Mouse (Mus musculus): ENCODE measurements around the gene Atp6v0a4.

Gene Atp6v0a4

GRCm38 (mm10) chr6:38123471-38124206 is 747 bp downstream of the Atp6v0a4 start:
- DNase-seq: no peak

GRCm38 (mm10) chr6:38122791-38123190 is 1.6 kb downstream of the Atp6v0a4 start:
- DNase-seq: peak; percentile 39 to 63

GRCm38 (mm10) chr6:38121843-38122242 is 2.5 kb downstream of the Atp6v0a4 start:
- no peak for DNase-seq

- peak; percentile 72 to 89 for DNase-seq
Observed at GRCm38 (mm10) chr6:38120681-38121371, 3.6 kb downstream of the Atp6v0a4 start.

- no peak for DNase-seq
Observed at GRCm38 (mm10) chr6:38118341-38118740, 6.0 kb downstream of the Atp6v0a4 start.

- DNase-seq: no peak
Observed at GRCm38 (mm10) chr6:38116107-38116770, 8.1 kb downstream of the Atp6v0a4 start.

DNA sequence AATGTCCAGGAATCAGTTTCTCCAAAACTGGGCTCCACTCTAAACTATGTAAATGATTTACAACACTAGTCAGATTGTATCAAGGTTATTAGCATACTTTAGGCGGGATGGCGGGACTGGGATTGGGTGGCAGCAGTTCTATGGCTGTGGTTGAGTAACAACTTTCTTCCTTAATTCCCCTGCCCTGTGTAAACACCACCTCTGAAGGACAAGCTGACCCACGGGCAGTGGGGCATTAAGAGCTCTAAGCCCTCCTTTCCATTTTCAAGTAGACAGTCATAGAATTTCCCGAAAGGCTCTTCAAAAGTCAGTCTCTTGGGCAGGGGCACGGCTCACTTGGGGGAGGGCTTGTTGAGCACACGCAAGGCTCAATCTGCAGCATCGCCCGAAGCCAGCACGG is 13.5 kb downstream of the Atp6v0a4 start:
- no peak for DNase-seq

- no peak for DNase-seq
Observed at GRCm38 (mm10) chr6:38109871-38110270, 14.5 kb downstream of the Atp6v0a4 start.

- peak in 1 of 2 experiments; percentile 56 for DNase-seq
Observed at GRCm38 (mm10) chr6:38109160-38109795, 15.1 kb downstream of the Atp6v0a4 start, which contains the start of gene Tmem213. Tmem213 (plus strand) TSS chr6:38109255.

DNA sequence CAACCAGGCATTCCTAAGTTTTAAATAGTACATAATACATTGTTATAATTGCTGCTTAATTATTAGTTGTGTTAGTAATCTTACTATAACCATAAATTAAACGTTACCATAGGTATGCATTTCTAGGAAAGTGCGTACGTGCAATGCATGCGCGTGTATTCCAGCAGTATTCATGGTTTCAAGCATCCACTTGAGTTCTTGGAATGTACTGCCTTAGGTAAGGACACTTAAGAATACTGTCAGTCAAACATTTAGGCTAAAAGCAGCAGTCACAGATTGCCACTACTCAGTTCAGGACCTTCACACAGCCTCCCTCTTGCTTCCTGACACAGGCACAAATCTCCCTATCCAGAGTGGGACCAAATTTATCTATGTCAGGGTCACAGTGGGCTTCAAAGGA is 15.9 kb downstream of the Atp6v0a4 start:
- no peak for DNase-seq

GRCm38 (mm10) chr6:38105924-38106323 is 18.5 kb downstream of the Atp6v0a4 start:
- no peak for DNase-seq

GRCm38 (mm10) chr6:38103775-38104174 is 20.6 kb downstream of the Atp6v0a4 start:
- DNase-seq: no peak

DNA sequence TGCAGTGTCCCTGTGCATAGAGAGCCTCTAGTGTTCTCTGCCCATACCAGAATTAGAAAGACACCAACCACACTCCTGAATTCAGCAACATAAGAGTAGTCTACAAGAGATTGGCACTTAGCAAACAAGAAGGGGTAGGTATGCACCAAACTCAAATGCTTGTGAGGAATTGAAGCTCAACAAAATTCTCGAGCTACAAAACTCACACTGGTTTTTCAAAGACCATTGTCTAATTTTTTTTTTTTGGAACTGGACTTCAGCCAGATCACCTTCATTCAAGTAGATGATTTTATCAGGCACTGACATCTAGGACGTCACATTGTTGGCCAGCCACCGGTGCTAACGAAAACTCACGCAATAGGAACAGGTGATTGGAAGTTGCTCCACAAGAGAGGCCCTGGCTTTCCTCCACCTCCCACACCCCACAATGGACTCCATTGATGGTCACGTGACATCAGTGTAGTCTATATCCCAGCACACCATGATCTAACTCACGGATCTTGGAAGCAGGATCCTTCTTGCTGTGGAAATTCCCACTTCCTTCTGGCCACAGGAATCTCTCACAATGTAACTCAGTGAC is 22.1 kb downstream of the Atp6v0a4 start:
- DNase-seq: no peak

DNA sequence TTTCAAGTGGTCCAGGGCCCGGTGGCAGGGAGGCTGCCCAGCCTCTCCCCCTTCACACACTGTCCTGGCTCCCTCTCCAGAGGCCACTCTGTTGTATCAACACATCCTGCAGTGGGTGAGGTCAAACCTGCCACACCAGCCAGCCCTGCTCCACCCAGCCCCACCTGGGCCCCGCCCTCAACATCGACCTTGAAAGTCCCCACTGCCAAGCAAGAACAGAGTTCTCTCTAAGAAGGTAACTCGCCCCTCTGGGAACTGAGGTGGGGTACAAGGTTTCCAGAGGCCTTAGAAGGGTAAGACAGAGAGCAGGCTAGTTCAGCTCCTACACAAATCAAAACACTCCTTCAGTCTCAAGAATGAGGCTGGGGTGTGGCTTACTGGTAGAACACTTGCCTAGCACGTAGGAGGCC is 27.4 kb downstream of the Atp6v0a4 start:
- DNase-seq: peak; percentile 69 to 83

DNA sequence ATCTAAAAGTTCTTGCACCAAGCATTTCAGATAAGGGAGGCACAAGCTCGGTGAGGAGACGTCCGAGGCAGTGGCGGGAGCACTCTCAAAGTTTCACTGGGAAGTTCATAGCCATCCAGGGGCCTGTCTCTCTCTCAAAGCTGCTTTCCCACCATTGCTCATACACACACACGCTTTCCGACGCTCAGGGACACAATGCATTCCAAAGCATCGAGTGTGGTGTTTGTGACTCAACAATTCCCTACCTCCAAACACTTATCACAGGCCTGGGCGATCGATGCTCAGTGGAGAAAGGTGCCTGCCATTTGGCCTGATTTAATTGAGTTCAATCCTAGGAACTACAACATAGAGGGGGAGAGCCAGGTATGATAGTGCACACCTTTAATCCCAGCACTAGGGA is 29.7 kb downstream of the Atp6v0a4 start:
- DNase-seq: no peak

GRCm38 (mm10) chr6:38092539-38092938 is 31.8 kb downstream of the Atp6v0a4 start:
- no peak for DNase-seq

GRCm38 (mm10) chr6:38087242-38088026 is 37.0 kb downstream of the Atp6v0a4 start:
- no peak for DNase-seq

DNA sequence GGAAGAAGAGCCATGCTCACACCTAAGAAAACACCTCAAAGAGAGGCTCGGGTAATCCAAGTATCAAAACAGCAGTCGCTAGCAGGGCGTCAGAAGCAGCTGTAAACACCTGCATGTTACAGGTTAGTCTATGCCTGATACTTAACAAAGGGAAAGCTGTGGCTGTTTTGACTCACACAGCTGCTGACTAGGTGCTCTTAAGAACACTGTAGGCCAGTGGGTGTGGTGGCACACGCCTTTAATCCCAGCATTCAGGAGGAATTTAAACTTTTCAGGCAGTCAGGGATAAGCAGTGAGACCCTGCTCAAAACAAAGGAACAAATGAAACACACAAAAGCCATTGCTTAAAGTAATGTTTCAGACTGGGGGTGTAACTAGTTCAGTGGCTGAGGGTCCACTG is 41.2 kb downstream of the Atp6v0a4 start:
- DNase-seq: no peak

- DNase-seq: peak; percentile 39 to 45
Observed at GRCm38 (mm10) chr6:38081727-38082341, 42.6 kb downstream of the Atp6v0a4 start.

DNA sequence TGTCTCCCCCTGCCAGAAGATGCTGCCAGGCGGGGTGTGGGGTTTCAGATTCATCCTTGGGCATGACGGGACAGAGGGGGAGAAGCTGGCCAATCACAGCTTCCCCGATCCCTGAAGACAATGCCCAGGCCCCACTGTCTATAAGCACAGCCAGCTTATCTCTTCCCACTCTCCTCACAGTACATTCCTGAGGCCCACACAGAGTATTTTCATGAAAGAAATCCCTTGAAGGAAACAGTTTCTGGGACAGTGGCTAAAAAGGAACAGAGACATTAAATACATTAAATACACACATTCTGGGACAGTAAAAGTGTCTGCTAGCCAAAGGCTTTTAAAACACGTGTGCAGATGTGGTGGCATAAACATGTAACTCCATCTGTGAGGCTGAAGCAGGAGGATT is 44.0 kb downstream of the Atp6v0a4 start:
- DNase-seq: no peak

GRCm38 (mm10) chr6:38073592-38073991 is 50.8 kb downstream of the Atp6v0a4 start:
- no peak for DNase-seq
